Mouse (Mus musculus): ENCODE data around the gene Tyw1. TPM values are rescaled to one million over a fixed set of nuclear protein-coding genes. Genes with fewer than 3 reads are reported as not detected.

Tyw1 gene
- polyA plus RNA-seq, 1 experiment: 19.7 TPM

DNA sequence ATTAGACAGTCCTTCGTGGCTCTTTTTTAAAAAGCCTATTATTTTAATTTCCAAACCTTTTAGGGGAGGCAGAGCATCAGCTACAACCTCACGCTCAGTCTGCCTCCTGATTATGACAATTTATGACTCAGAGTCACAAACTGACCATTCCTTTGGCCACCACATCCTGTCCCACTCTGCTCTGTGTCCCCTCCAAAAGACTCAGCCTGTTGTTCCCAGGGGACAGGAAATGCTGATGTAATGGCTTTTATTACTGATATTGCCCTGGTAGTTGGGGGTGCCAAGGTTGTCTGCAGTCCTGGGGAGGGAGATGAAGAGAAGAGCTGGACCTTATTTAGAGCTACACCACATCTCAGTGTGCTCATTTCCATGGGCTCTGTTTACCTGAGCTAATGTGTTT lies 90.5 kb downstream of the Tyw1 start:
- Histone ChIP-seq H3K27ac (ENCODE audit: insufficient read depth, low read length) (no peak overlapping the region), H3K4me3 (ENCODE audit: insufficient read depth, low read length) (no peak overlapping the region), H3K4me1 (ENCODE audit: control insufficient read depth, insufficient read depth, low read length) (no peaks in the 10 kb centered on the region)
- TF ChIP-seq CTCF (IDR thresholded peaks at IDR 0.05; ENCODE audit: borderline replicate concordance, insufficient read depth, low read length): no peak
- no peak for TF ChIP-seq POLR2A (IDR thresholded peaks at IDR 0.05; ENCODE audit: low read depth, low read length)

GRCm38 (mm10) chr5:130355223-130355622 lies 99.8 kb downstream of the Tyw1 start:
- TF ChIP-seq CTCF (IDR thresholded peaks at IDR 0.05; ENCODE audit: borderline replicate concordance, insufficient read depth, low read length) (no peak), POLR2A (IDR thresholded peaks at IDR 0.05; ENCODE audit: low read depth, low read length) (no peak)
- no peak overlapping the region for H3K27ac ChIP-seq (ENCODE audit: insufficient read depth, low read length)
- H3K4me3 ChIP-seq (ENCODE audit: insufficient read depth, low read length): no peak overlapping the region
- no peaks in the 10 kb centered on the region for H3K4me1 ChIP-seq (ENCODE audit: control insufficient read depth, insufficient read depth, low read length)

- H3K4me3 ChIP-seq (ENCODE audit: insufficient read depth, low read length): no peak overlapping the region
- TF ChIP-seq CTCF (IDR thresholded peaks at IDR 0.05; ENCODE audit: borderline replicate concordance, insufficient read depth, low read length): no peak
- no peak for TF ChIP-seq POLR2A (IDR thresholded peaks at IDR 0.05; ENCODE audit: low read depth, low read length)
- H3K27ac ChIP-seq (ENCODE audit: insufficient read depth, low read length): no peak overlapping the region
- H3K4me1 ChIP-seq (ENCODE audit: control insufficient read depth, insufficient read depth, low read length): no peaks in the 10 kb centered on the region
Measured at GRCm38 (mm10) chr5:130363111-130363510, 107.7 kb downstream of the Tyw1 start.

- H3K27ac ChIP-seq (ENCODE audit: insufficient read depth, low read length): no peak overlapping the region
- no peak overlapping the region for H3K4me3 ChIP-seq (ENCODE audit: insufficient read depth, low read length)
- no peaks in the 10 kb centered on the region for H3K4me1 ChIP-seq (ENCODE audit: control insufficient read depth, insufficient read depth, low read length)
- no peak for TF ChIP-seq CTCF (IDR thresholded peaks at IDR 0.05; ENCODE audit: borderline replicate concordance, insufficient read depth, low read length)
- no peak for TF ChIP-seq POLR2A (IDR thresholded peaks at IDR 0.05; ENCODE audit: low read depth, low read length)
Measured at GRCm38 (mm10) chr5:130363773-130364172, 108.4 kb downstream of the Tyw1 start.

GRCm38 (mm10) chr5:130368236-130368635 lies 112.8 kb downstream of the Tyw1 start:
- H3K4me3 ChIP-seq (ENCODE audit: insufficient read depth, low read length): no peak overlapping the region
- no peak for TF ChIP-seq POLR2A (IDR thresholded peaks at IDR 0.05; ENCODE audit: low read depth, low read length)
- TF ChIP-seq CTCF (IDR thresholded peaks at IDR 0.05; ENCODE audit: borderline replicate concordance, insufficient read depth, low read length): no peak
- H3K27ac ChIP-seq (ENCODE audit: insufficient read depth, low read length): no peak overlapping the region
- H3K4me1 ChIP-seq (ENCODE audit: control insufficient read depth, insufficient read depth, low read length): no peaks in the 10 kb centered on the region

DNA sequence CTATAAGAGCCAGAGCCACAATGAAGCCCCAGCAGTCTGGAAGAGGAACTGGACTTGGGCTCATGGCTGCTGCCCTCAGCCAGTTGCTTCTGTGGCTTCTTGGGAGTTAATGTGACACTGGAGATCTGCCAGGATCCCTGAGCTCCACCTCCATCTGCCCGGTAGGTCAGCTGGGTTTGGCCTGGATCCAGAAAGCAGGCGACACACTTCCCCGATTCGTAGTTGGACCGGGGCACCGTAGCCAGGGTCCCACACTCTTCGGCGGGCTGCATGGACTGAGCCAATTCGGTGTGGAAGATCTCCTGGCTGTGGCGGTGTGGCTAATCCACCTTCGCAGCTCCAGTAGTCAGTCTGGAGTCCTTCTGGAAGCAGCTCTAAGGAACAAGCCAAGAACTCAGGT lies 113.8 kb downstream of the Tyw1 start, which contains the start of gene Caln1:
Caln1 (plus strand) TSS at position 219 of the 400 bp plus-strand sequence.
- Histone ChIP-seq H3K27ac (ENCODE audit: insufficient read depth, low read length) (no peak within 1 kb of the TSS), H3K4me1 (ENCODE audit: control insufficient read depth, insufficient read depth, low read length) (no peaks in the 10 kb centered on the region), H3K4me3 (ENCODE audit: insufficient read depth, low read length) (no peak within 1 kb of the TSS)
- TF ChIP-seq POLR2A (IDR thresholded peaks at IDR 0.05; ENCODE audit: low read depth, low read length) (no peak), CTCF (IDR thresholded peaks at IDR 0.05; ENCODE audit: borderline replicate concordance, insufficient read depth, low read length) (no peak)

GRCm38 (mm10) chr5:130375411-130375810 lies 120.0 kb downstream of the Tyw1 start:
- H3K27ac ChIP-seq (ENCODE audit: insufficient read depth, low read length): no peak overlapping the region
- H3K4me1 ChIP-seq (ENCODE audit: control insufficient read depth, insufficient read depth, low read length): no peaks in the 10 kb centered on the region
- H3K4me3 ChIP-seq (ENCODE audit: insufficient read depth, low read length): no peak overlapping the region
- TF ChIP-seq CTCF (IDR thresholded peaks at IDR 0.05; ENCODE audit: borderline replicate concordance, insufficient read depth, low read length) (no peak), POLR2A (IDR thresholded peaks at IDR 0.05; ENCODE audit: low read depth, low read length) (no peak)

- Histone ChIP-seq H3K4me3 (ENCODE audit: insufficient read depth, low read length) (no peak within 1 kb of the TSS), H3K4me1 (ENCODE audit: control insufficient read depth, insufficient read depth, low read length) (no peaks in the 10 kb centered on the region), H3K27ac (ENCODE audit: insufficient read depth, low read length) (no peak within 1 kb of the TSS)
- TF ChIP-seq POLR2A (IDR thresholded peaks at IDR 0.05; ENCODE audit: low read depth, low read length) (no peak), CTCF (IDR thresholded peaks at IDR 0.05; ENCODE audit: borderline replicate concordance, insufficient read depth, low read length) (no peak)
Measured at GRCm38 (mm10) chr5:130384222-130384912, 128.9 kb downstream of the Tyw1 start, which contains the start of gene A330070K13Rik. Gene A330070K13Rik, minus strand, starts transcription at chr5:130384631.

- no peak overlapping the region for H3K27ac ChIP-seq (ENCODE audit: insufficient read depth, low read length)
- H3K4me3 ChIP-seq (ENCODE audit: insufficient read depth, low read length): no peak overlapping the region
- H3K4me1 ChIP-seq (ENCODE audit: control insufficient read depth, insufficient read depth, low read length): no peaks in the 10 kb centered on the region
- TF ChIP-seq POLR2A (IDR thresholded peaks at IDR 0.05; ENCODE audit: low read depth, low read length) (no peak), CTCF (IDR thresholded peaks at IDR 0.05; ENCODE audit: borderline replicate concordance, insufficient read depth, low read length) (no peak)
Measured at GRCm38 (mm10) chr5:130386418-130386817, 131.0 kb downstream of the Tyw1 start.

Other genes starting within 250 kb of the Tyw1 start
- 32.6 and 41.4 TPM in 2 replicates for gene Asl, start 226.4 kb upstream of the Tyw1 start, polyA plus RNA-seq (2011; ENCODE audit: insufficient read length, low read depth, missing spikeins)
- 30.8 and 36.5 TPM in 2 replicates for gene Crcp, start 226.3 kb upstream of the Tyw1 start, polyA plus RNA-seq (2011; ENCODE audit: insufficient read length, low read depth, missing spikeins)
- gene Tpst1, start 182.3 kb upstream of the Tyw1 start, polyA plus RNA-seq (2011; ENCODE audit: insufficient read length, low read depth, missing spikeins): 34.0 and 44.9 TPM in 2 replicates
- 3.6 and 4.4 TPM in 2 replicates for gene Kctd7, start 110.8 kb upstream of the Tyw1 start, polyA plus RNA-seq (2011; ENCODE audit: insufficient read length, low read depth, missing spikeins)
- gene Rabgef1, start 83.8 kb upstream of the Tyw1 start, polyA plus RNA-seq (2011; ENCODE audit: insufficient read length, low read depth, missing spikeins): 21.8 and 27.7 TPM in 2 replicates
- gene Tmem248, start 38.5 kb upstream of the Tyw1 start, polyA plus RNA-seq (2011; ENCODE audit: insufficient read length, low read depth, missing spikeins): 42.9 and 54.2 TPM in 2 replicates
- gene Sbds, start 89 bp upstream of the Tyw1 start, polyA plus RNA-seq (2011; ENCODE audit: insufficient read length, low read depth, missing spikeins): 56.5 and 75.7 TPM in 2 replicates
- gene Caln1, start 113.8 kb downstream of the Tyw1 start, polyA plus RNA-seq (2011; ENCODE audit: insufficient read length, low read depth, missing spikeins): not detected in 2 replicates
- not detected in 2 replicates for gene A330070K13Rik, start 129.0 kb downstream of the Tyw1 start, polyA plus RNA-seq (2011; ENCODE audit: insufficient read length, low read depth, missing spikeins)

Data from embryonic fibroblast, embryonic 13.5 days (primary cell).